Mouse (Mus musculus) spleen, adult 12 weeks (tissue): ENCODE measurements at regions not wholly inside any gene's neighbourhood (a gene's known extent, or its start where the extent isn't known, plus 50 kb on each side); places are given as distances from the start of the nearest gene placed in this dataset.
A peak's percentile ranks its signal among the peaks of the same experiment; 100 is the strongest.

Source experiments
- DNase-seq: peaks from one replicate; pipeline ENCODE4 v3.0.0; 2022; ENCODE audit warnings: low spot score

- DNase-seq = no peak
Measured at GRCm38 (mm10) chr13:110540543-110541265, 145.9 kb downstream of the Plk2 start.

GRCm38 (mm10) chr13:110541288-110542148, 146.7 kb downstream of the Plk2 start:
- no peak for DNase-seq

- DNase-seq = no peak
Measured at GRCm38 (mm10) chr13:110542303-110543065, 147.6 kb downstream of the Plk2 start.

GRCm38 (mm10) chr13:110545454-110545853, 150.6 kb downstream of the Plk2 start:
- no peak for DNase-seq

GRCm38 (mm10) chr13:110555529-110556319, 160.9 kb downstream of the Plk2 start:
- no peak for DNase-seq

- DNase-seq = no peak
Measured at GRCm38 (mm10) chr13:110556355-110557095, 161.7 kb downstream of the Plk2 start.

- no peak for DNase-seq
Measured at GRCm38 (mm10) chr13:110557930-110558727, 163.3 kb downstream of the Plk2 start.

GRCm38 (mm10) chr13:110560566-110560965, 165.7 kb downstream of the Plk2 start:
- no peak for DNase-seq

GRCm38 (mm10) chr13:110562499-110562898, 167.7 kb downstream of the Plk2 start:
- DNase-seq = no peak

GRCm38 (mm10) chr13:110562902-110563301, 168.1 kb downstream of the Plk2 start:
- DNase-seq = no peak

- DNase-seq = peak; percentile 19
Measured at GRCm38 (mm10) chr13:110563967-110564366, 169.1 kb downstream of the Plk2 start.

- DNase-seq = no peak
Measured at GRCm38 (mm10) chr13:110568482-110569179, 173.8 kb downstream of the Plk2 start.

GRCm38 (mm10) chr13:110569180-110569512, 174.3 kb downstream of the Plk2 start:
- DNase-seq = no peak

GRCm38 (mm10) chr13:110570386-110570785, 175.5 kb downstream of the Plk2 start:
- no peak for DNase-seq

- DNase-seq = no peak
Measured at GRCm38 (mm10) chr13:110573360-110574065, 178.7 kb downstream of the Plk2 start.

GRCm38 (mm10) chr13:110574764-110575471, 180.1 kb downstream of the Plk2 start:
- DNase-seq = no peak

- DNase-seq = no peak
Measured at GRCm38 (mm10) chr13:110578159-110578558, 183.3 kb downstream of the Plk2 start.

- no peak for DNase-seq
Measured at GRCm38 (mm10) chr13:110580166-110580565, 185.3 kb downstream of the Plk2 start.
